Mouse (Mus musculus): ENCODE results near the gene Zmiz1. TPM values are rescaled to one million over a fixed set of nuclear protein-coding genes. Genes with fewer than 3 reads are reported as not detected.

Gene Zmiz1
- total RNA-seq, 2 experiments from 2014 or later: 87.7 to 99.3 TPM

- no peak for TF ChIP-seq CTCF (conservative IDR thresholded peaks at IDR 0.05)
- Histone ChIP-seq H3K4me3 (no peak overlapping the region), H3K27ac (peak overlapping the region; percentile 48; the same call in 1 of the 2 replicates)
- no peak for DNase-seq (ENCODE audit: low spot score in 2 of 2)
Observed at GRCm38 (mm10) chr14:25520589-25520988, 61.6 kb downstream of the Zmiz1 start.

DNA sequence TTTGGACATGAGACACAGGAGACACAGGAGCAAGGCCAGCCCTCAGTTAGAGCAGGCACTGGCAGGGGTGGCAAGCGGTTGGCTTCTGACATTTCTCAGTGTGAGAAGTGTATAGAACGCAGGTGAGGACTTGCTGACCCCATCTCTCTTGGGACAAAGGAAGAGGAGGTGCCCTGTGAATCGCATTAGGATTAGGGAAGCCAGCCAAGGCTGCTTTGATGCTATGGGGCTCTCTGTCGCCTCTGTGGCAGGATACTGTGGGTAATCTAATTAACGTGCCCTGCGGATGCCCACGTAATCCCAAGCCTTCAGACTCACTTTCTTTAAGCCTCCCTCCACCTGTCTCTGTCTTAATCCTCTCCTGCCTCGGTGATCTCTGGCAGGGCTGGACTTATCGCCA is 62.0 kb downstream of the Zmiz1 start:
- H3K27ac ChIP-seq: peak overlapping the region; percentile 1; the same call in 1 of the 2 replicates
- no peak for TF ChIP-seq CTCF (conservative IDR thresholded peaks at IDR 0.05)
- H3K4me3 ChIP-seq: no peak overlapping the region
- DNase-seq (ENCODE audit: low spot score in 2 of 2): no peak

DNA sequence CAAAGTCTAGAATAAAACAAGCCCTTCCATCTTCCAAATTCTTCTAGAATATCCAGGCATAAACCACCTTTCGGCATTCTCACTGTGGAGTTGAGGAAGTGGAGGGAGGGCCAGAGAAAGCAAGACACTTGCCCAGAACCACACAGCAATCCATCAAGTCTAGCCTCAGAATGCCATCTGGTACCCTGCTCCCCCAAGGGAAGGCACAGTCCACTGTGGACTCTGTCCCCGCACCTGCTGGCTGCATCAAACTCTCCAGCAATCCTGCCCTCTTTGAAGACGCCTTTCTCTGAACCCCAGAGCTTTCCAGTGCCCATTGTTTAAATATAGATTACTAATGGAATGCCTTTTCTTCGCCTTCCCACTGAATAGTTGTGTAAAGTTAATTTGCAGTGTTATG is 62.5 kb downstream of the Zmiz1 start:
- Histone ChIP-seq H3K4me3 (no peak overlapping the region), H3K27ac (no peak overlapping the region)
- no peak for TF ChIP-seq CTCF (conservative IDR thresholded peaks at IDR 0.05)
- DNase-seq (ENCODE audit: low spot score in 2 of 2): no peak

DNA sequence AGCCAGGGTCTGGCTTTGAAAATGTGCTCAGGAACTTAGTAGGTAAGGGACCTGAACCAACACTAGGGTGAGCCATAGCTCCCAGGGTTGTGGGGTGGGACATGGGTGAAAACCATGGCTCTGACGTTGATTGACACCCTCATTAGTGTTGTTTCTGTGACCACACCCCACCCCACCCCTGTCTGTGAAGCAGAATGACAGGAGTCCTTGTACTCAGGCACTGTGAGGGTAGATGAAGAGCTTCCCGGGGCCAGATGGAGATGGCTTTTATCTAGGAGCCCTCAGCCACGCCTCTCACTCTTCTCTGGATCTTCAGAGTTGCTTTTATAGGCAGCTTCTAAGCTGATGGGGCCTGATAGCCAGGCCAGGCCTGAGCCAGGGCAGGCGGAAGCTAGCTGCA is 63.4 kb downstream of the Zmiz1 start:
- Histone ChIP-seq H3K27ac (peak overlapping the region; percentile 14; the same call in 1 of the 2 replicates), H3K4me3 (no peak overlapping the region)
- no peak for DNase-seq (ENCODE audit: low spot score in 2 of 2)
- no peak; the same call in 1 of the 2 replicates for TF ChIP-seq CTCF (conservative IDR thresholded peaks at IDR 0.05)

GRCm38 (mm10) chr14:25523230-25524110 is 64.5 kb downstream of the Zmiz1 start:
- no peak for DNase-seq (ENCODE audit: low spot score in 2 of 2)
- TF ChIP-seq CTCF (conservative IDR thresholded peaks at IDR 0.05): peak; percentile 28
- peak overlapping the region; percentile 63 for H3K27ac ChIP-seq
- no peak overlapping the region for H3K4me3 ChIP-seq

- H3K27ac ChIP-seq: peak overlapping the region; percentile 63
- no peak for TF ChIP-seq CTCF (conservative IDR thresholded peaks at IDR 0.05)
- no peak overlapping the region for H3K4me3 ChIP-seq
- no peak for DNase-seq (ENCODE audit: low spot score in 2 of 2)
Observed at GRCm38 (mm10) chr14:25524111-25524495, 65.1 kb downstream of the Zmiz1 start.

- TF ChIP-seq CTCF (conservative IDR thresholded peaks at IDR 0.05): no peak
- DNase-seq (ENCODE audit: low spot score in 2 of 2): no peak
- no peak overlapping the region; the same call in 1 of the 2 replicates for H3K27ac ChIP-seq
- H3K4me3 ChIP-seq: no peak overlapping the region
Observed at GRCm38 (mm10) chr14:25524884-25525283, 65.9 kb downstream of the Zmiz1 start.

DNA sequence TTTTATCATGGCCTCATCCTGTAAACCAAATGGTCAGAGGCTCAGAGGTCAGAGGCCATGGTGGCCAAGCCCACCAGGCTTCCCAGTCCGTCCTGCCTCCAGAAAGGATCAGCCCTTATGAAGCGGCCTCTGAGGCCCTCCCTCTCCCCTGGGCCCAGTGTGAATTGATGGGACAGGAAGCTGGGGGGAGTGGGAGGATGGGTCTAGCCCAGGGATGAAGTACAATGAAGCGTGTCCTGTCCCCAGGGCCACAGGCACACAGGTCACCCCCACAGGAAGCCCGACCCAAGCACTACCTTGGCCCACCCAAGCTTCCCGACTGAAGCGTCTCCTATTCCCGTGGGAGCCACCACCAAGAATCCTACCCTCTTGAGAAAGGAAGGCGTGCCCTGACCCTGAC is 66.7 kb downstream of the Zmiz1 start:
- Histone ChIP-seq H3K4me3 (no peak overlapping the region), H3K27ac (peak overlapping the region; percentile 39; the same call in 1 of the 2 replicates)
- DNase-seq (ENCODE audit: low spot score in 2 of 2): no peak
- no peak for TF ChIP-seq CTCF (conservative IDR thresholded peaks at IDR 0.05)

DNA sequence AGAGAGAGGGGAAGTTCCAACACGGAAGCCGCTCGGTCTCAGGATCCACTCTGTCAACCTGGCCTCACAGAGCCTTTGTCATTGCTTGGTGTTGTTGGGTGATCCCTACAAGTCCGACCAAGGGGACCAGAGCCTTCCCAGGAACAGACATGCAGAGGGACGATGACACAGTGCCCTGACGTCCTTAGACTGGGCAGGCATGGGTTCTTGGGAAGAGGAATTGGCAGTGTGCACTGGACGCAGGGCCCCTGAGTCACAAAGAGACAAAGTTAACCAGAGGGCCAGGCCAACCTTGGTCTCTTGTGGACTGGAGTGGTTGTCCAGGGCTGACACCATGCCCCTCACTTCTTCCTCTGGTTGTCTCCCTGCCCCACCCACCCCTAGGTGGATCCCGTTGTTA is 67.9 kb downstream of the Zmiz1 start:
- no peak for TF ChIP-seq CTCF (conservative IDR thresholded peaks at IDR 0.05)
- Histone ChIP-seq H3K4me3 (no peak overlapping the region), H3K27ac (peak overlapping the region; percentile 69)
- no peak for DNase-seq (ENCODE audit: low spot score in 2 of 2)

DNA sequence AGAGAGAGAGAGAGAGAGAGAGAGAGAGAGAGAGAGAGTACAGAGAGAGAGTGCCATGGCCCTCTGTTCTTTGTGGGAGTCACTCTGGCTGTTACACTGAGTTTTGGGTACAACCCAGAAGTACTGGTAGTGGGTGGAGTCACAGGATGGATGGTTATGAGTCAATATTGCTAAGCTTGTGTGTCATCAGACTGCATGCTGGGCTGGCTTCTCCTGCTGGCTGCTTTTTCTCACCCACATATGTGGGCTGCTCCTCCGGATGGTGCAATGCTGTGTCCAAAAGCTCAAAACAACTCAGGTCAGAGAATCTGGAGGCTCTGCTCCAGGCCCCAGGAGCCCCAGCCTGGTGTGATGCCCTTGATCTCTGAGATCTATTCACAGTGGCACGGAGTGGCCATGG is 68.3 kb downstream of the Zmiz1 start:
- peak overlapping the region; percentile 73 for H3K27ac ChIP-seq
- TF ChIP-seq CTCF (conservative IDR thresholded peaks at IDR 0.05): no peak
- H3K4me3 ChIP-seq: no peak overlapping the region
- peak; percentile 68 to 89 for DNase-seq (ENCODE audit: low spot score in 2 of 2)

DNA sequence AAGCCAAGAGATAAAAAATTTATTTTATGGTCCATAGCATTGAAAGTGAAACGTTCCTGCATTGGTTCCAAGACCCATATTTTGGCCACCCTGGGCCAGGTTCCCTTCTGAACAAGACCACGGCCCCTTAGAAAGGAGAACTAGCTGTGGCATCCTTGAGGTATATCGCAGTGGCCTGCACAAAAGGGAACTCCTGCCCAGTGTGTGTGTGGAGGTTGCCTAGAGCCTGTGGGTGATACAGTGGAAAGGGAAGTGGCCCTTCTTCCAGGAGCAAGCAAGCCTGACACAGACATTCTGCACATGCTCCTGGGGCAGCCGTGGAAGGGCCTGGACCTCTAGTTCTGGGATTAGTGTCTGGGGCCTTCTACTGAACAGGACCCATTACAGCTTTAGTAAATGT is 71.4 kb downstream of the Zmiz1 start:
- no peak for TF ChIP-seq CTCF (conservative IDR thresholded peaks at IDR 0.05)

GRCm38 (mm10) chr14:25530815-25531214 is 71.8 kb downstream of the Zmiz1 start:
- Histone ChIP-seq H3K4me3 (no peak overlapping the region), H3K27ac (no peak overlapping the region)
- peak; percentile 23; the same call in 1 of the 2 replicates for TF ChIP-seq CTCF (conservative IDR thresholded peaks at IDR 0.05)
- DNase-seq (ENCODE audit: low spot score in 2 of 2): no peak

More for the DNA sequence above, 71.4 kb downstream of the Zmiz1 start:
- no peak for DNase-seq (ENCODE audit: low spot score in 2 of 2)
- Histone ChIP-seq H3K27ac (no peak overlapping the region), H3K4me3 (no peak overlapping the region)

DNA sequence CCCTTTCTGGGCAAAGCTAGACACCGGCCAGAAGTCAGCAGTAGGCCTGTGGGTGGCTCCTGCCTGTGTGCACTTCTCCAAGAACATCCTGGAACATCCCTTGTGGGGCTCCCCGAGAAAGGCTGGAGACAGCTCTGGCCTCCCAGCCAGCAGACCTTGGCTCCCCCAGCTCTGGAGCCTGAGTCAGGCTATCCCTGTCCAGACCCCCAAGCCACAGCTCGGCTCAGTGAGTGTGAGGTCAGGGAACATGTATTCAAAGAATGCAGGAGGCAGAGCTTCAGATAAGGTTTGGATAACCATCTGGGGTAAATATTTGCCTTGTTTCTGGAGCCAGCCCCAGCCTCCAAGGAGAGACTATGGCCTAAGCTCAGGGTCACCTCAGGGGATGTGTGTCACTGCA is 74.0 kb downstream of the Zmiz1 start:
- H3K4me3 ChIP-seq: no peak overlapping the region
- no peak overlapping the region for H3K27ac ChIP-seq
- TF ChIP-seq CTCF (conservative IDR thresholded peaks at IDR 0.05): no peak
- no peak for DNase-seq (ENCODE audit: low spot score in 2 of 2)

Data from layer of hippocampus, adult 2 months (tissue).